Mouse (Mus musculus) heart, embryonic 16.5 days (tissue): Measurements from ENCODE around the gene Gns. TPM values are rescaled to one million over a fixed set of nuclear protein-coding genes. Genes with fewer than 3 reads are reported as not detected.

ENCODE experiments used
- polyA plus RNA-seq: library from polyadenylated mRNA; unstranded; fragments of >200 nt; fragmentation: Nextera tagmentation; extraction: Ambion mirVana; gene quantifications from 2 replicates; pipeline ENCODE4 v1.2.1, GENCODE M21; 2015

The Gns gene
- polyA plus RNA-seq, 1 experiment from 2014 or later = 29.0 TPM

Other genes starting within 250 kb of the Gns start
- 1.2 and 1.8 TPM in 2 replicates for gene Tbc1d30, start 13.8 kb upstream of the Gns start, polyA plus RNA-seq
- 24.1 and 24.8 TPM in 2 replicates for gene Rassf3, start 111.3 kb downstream of the Gns start, polyA plus RNA-seq
- gene Tbk1, start 221.7 kb downstream of the Gns start, polyA plus RNA-seq = 22.8 and 27.9 TPM in 2 replicates